Mouse (Mus musculus): ENCODE measurements around the gene Cry1.
A peak's percentile ranks its signal among the peaks of the same experiment; 100 is the strongest.

Cry1 gene

GRCm38 (mm10) chr10:85184964-85185608 is at the start of gene Cry1:
Gene Cry1 (minus strand): TSS chr10:85185064.
- DNase-seq (ENCODE audit: low spot score in 2 of 2): peak; percentile 92 to 93

- DNase-seq (ENCODE audit: low spot score in 2 of 2): no peak
These were observed 36.8 kb upstream of the Cry1 start for GRCm38 (mm10) chr10:85221771-85222050.

GRCm38 (mm10) chr10:85220918-85221770 is 36.3 kb upstream of the Cry1 start:
- peak; percentile 66 to 95 for DNase-seq (ENCODE audit: low spot score in 2 of 2)

- no peak for DNase-seq (ENCODE audit: low spot score in 2 of 2)
These were observed 30.0 kb upstream of the Cry1 start for GRCm38 (mm10) chr10:85214847-85215246.

GRCm38 (mm10) chr10:85211673-85212072 is 26.8 kb upstream of the Cry1 start:
- no peak for DNase-seq (ENCODE audit: low spot score in 2 of 2)

- DNase-seq (ENCODE audit: low spot score in 2 of 2): no peak
These were observed 25.3 kb upstream of the Cry1 start for GRCm38 (mm10) chr10:85210125-85210524.

GRCm38 (mm10) chr10:85209119-85209605 is 24.3 kb upstream of the Cry1 start:
- DNase-seq (ENCODE audit: low spot score in 2 of 2): no peak

- DNase-seq (ENCODE audit: low spot score in 2 of 2): no peak
These were observed 20.5 kb upstream of the Cry1 start for GRCm38 (mm10) chr10:85205316-85205715.

- DNase-seq (ENCODE audit: low spot score in 2 of 2): no peak
These were observed 19.5 kb upstream of the Cry1 start for GRCm38 (mm10) chr10:85204255-85204855.

- DNase-seq (ENCODE audit: low spot score in 2 of 2): no peak
These were observed 9.7 kb upstream of the Cry1 start for GRCm38 (mm10) chr10:85194528-85194927.

- no peak for DNase-seq (ENCODE audit: low spot score in 2 of 2)
These were observed 8.5 kb upstream of the Cry1 start for GRCm38 (mm10) chr10:85193321-85193720.

GRCm38 (mm10) chr10:85190652-85191051 is 5.8 kb upstream of the Cry1 start:
- DNase-seq (ENCODE audit: low spot score in 2 of 2): no peak

GRCm38 (mm10) chr10:85189966-85190365 is 5.1 kb upstream of the Cry1 start:
- no peak for DNase-seq (ENCODE audit: low spot score in 2 of 2)

GRCm38 (mm10) chr10:85186499-85186794 is 1.6 kb upstream of the Cry1 start:
- peak; percentile 41 to 42 for DNase-seq (ENCODE audit: low spot score in 2 of 2)

- peak in 1 of 2 experiments; percentile 17 for DNase-seq (ENCODE audit: low spot score in 2 of 2)
These were observed 1.0 kb upstream of the Cry1 start for GRCm38 (mm10) chr10:85185639-85186498.

GRCm38 (mm10) chr10:85184201-85184963 is 482 bp downstream of the Cry1 start:
- DNase-seq (ENCODE audit: low spot score in 2 of 2): peak; percentile 58 to 59

- DNase-seq (ENCODE audit: low spot score in 2 of 2): peak in 1 of 2 experiments; percentile 31
These were observed 1.2 kb downstream of the Cry1 start for GRCm38 (mm10) chr10:85183619-85184018.

- DNase-seq (ENCODE audit: low spot score in 2 of 2): no peak
These were observed 2.1 kb downstream of the Cry1 start for GRCm38 (mm10) chr10:85182766-85183165.

GRCm38 (mm10) chr10:85176640-85177039 is 8.2 kb downstream of the Cry1 start:
- no peak for DNase-seq (ENCODE audit: low spot score in 2 of 2)

GRCm38 (mm10) chr10:85165306-85165705 is 19.6 kb downstream of the Cry1 start:
- no peak for DNase-seq (ENCODE audit: low spot score in 2 of 2)

- DNase-seq (ENCODE audit: low spot score in 2 of 2): no peak
These were observed 20.1 kb downstream of the Cry1 start for GRCm38 (mm10) chr10:85164791-85165190.
